Mouse (Mus musculus) midbrain, embryonic 10.5 days (tissue): ENCODE measurements around the gene Tubgcp6. TPM values are rescaled to one million over a fixed set of nuclear protein-coding genes. Genes with fewer than 3 reads are reported as not detected.

Experiments used
- DNase-seq: peaks from one replicate; pipeline ENCODE4 v3.0.0-alpha.2; 2017; ENCODE audit warnings: low spot score
- H3K27ac ChIP-seq: fragments of 300-500 bp; sonication (generic); replicated peaks from 2 replicates; pipeline ENCODE4 v1.5.1; 2016; ENCODE audit warnings: mild to moderate bottlenecking
- H3K27me3 ChIP-seq: fragments of 300-500 bp; sonication (generic); 2 replicates; pipeline ENCODE4 v1.6.1; 2016; ENCODE audit warnings: low read depth, mild to moderate bottlenecking; ENCODE audit not compliant: poor library complexity, severe bottlenecking
- H3K36me3 ChIP-seq: fragments of 300-500 bp; sonication (generic); 2 replicates; pipeline ENCODE4 v1.6.1; 2016; ENCODE audit warnings: mild to moderate bottlenecking, moderate library complexity
- H3K4me1 ChIP-seq: fragments of 300-500 bp; sonication (generic); 2 replicates; pipeline ENCODE4 v1.6.1; 2016
- H3K4me3 ChIP-seq: fragments of 300-500 bp; sonication (generic); 2 replicates; pipeline ENCODE4 v1.5.1; 2016; ENCODE audit warnings: mild to moderate bottlenecking, moderate library complexity
- H3K9me3 ChIP-seq: fragments of 300-500 bp; sonication (generic); replicated peaks from 2 replicates; pipeline ENCODE4 v1.6.1; 2016; ENCODE audit warnings: mild to moderate bottlenecking
- WGBS: fragments of 180-500 bp; shearing (Covaris S2); methylation state at CpG from one replicate; pipeline ENCODE4 v1.1.7; 2016; 5-methylcytosine and 5-hydroxymethylcytosine counted together
- polyA plus RNA-seq: library from polyadenylated mRNA; unstranded; fragments of >200 nt; fragmentation: Nextera tagmentation; extraction: Ambion mirVana; gene quantifications from 2 replicates; pipeline ENCODE4 v1.2.1, GENCODE M21; 2016

Gene Tubgcp6
- polyA plus RNA-seq: 24.7 and 25.6 TPM in 2 replicates

DNA sequence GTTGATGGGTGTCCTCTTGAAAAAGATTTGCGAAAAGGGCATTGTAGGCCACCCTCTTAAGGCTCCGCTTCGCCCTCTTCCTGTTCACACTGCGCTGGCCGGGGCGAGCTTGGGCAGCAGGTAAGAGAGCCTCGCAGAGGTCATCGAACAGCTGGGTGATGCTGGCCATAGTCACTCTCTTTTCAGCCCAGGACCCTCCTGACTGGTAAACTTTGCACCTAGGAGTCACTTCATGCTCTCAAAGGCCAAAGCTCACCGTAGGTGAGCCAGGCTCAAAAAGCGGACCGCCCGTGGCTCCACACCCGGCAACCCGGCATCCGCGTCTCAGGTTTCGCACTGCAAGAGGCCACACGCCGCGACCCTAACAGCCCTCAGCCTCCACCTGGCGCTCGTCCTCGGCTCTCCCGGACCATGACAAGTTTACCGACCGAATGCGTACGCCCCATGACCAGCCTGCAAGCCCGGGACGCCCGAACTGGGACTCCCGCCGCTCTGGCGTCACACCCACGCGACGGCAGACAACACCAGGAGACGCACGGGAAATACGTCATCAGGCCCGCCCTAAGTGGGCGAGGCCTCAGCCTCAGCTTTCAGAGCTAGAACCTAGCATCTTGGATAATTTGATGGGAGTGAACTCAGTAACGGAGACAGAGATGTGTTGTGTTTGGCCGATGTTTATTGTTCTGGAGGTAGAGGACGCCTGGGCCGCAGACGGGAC, at the start of gene Tubgcp6:
TSS of gene Tubgcp6 (minus strand) at position 464 of the 718 bp plus-strand sequence.
- H3K4me1 ChIP-seq: peaks cover 54% of the 10 kb centered on the region
- DNase-seq: peak; percentile 93
- H3K36me3 ChIP-seq: peaks cover 48% of the 10 kb centered on the region
- peak within 1 kb of the TSS; percentile 87 for H3K27ac ChIP-seq
- under 1% methylated on average over 47 of the region's 47 CpGs for WGBS
- H3K27me3 ChIP-seq: no peaks in the 10 kb centered on the region
- H3K4me3 ChIP-seq: peak within 1 kb of the TSS; percentile 94
- no peaks in the 10 kb centered on the region for H3K9me3 ChIP-seq

DNA sequence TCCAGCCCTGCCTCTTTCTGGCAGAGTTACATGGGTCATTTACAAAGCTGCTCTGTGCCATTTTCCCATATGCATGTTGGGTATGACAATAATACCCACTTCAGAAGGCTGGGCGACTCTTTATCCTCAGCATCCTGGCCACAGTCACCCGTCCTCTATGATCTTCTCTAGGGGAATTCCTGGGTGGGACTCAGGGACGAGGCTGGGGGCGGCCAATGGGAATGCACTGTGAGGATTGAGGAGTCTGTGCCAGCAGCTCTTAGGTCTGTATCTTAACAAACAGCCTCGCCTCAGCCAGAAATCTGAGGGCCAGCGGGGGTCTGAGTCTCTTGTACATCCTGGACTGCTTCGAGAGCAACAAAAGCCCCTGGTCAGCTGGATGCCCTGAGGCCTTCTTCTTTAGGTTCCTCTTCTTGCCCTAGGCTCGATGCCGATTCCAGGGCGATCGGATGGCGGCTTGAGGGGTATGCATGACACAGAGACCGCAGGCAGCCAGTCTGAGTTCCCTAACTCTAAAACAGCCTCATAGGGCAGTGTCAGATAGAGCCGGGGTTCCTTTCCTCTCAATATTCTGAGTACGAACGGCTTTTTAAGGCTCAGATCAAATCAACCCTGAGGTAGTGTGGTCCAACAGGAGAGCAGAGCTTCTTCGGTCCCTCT, 49.5 kb upstream of the Tubgcp6 start:
- peak overlapping the region; percentile 86 for H3K27ac ChIP-seq

DNA sequence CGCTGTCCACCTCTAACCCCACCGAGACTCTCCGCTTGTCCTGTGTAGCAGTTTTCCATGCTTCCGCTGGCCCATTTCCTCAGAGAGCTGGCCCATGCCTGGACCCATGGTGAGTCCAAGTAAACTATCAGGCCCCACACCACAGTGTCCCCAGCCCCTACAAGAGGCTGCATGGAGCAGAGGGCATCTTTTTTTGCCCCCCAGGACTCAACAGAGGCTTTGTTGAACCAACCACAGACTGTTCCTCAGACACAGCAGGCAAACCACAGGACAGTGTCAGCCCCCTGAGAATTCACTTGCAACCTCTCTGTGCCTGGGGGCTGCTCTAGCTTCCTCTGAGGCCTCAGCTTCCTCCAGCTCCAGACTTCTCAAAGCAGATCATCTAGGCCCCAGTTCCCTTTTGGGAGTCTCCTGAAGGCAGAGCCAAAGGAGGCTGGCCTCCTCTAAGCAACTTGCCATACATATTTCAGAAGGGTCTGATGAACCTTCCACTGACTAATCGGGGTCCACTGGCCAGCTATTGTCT, 48.7 kb upstream of the Tubgcp6 start:
- Histone ChIP-seq H3K4me3 (no peak overlapping the region), H3K9me3 (no peaks in the 10 kb centered on the region), H3K27ac (peak overlapping the region; percentile 42; the same call in 1 of the 2 replicates), H3K27me3 (peaks cover 6% of the 10 kb centered on the region; the same call in 1 of the 2 replicates), H3K4me1 (peaks cover 76% of the 10 kb centered on the region), H3K36me3 (peaks cover 53% of the 10 kb centered on the region)
- 86% methylated on average over 5 of the region's 5 CpGs for WGBS
- no peak for DNase-seq

More for the DNA sequence above, 49.5 kb upstream of the Tubgcp6 start:
- DNase-seq: no peak
- no peaks in the 10 kb centered on the region for H3K9me3 ChIP-seq
- peak overlapping the region; percentile 75 for H3K4me3 ChIP-seq
- WGBS: 40% methylated on average over 17 of the region's 17 CpGs
- peaks cover 6% of the 10 kb centered on the region; the same call in 1 of the 2 replicates for H3K27me3 ChIP-seq
- peaks cover 45% of the 10 kb centered on the region for H3K36me3 ChIP-seq
- peaks cover 84% of the 10 kb centered on the region for H3K4me1 ChIP-seq

DNA sequence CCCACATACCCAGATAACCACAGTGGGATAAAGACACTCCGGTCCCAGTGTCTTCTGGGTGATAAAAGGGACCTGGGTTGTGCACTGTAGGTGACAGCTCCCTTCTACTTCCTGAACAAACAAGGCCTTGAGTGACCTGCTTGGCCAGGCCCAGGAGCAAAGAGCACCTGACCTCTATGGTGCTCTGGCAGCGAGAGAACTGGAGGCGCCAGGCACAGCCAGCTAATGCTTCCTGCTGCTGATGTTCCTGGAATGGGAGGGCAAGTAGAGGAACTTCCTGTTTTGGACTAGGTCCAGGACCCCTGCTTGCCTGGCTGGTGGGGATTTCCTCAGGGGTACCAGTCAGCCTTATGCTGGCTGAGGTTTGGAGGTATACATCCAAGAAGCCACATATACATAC, 47.2 kb upstream of the Tubgcp6 start:
- Histone ChIP-seq H3K4me1 (peaks cover 61% of the 10 kb centered on the region), H3K36me3 (peaks cover 68% of the 10 kb centered on the region), H3K27me3 (peaks cover 6% of the 10 kb centered on the region; the same call in 1 of the 2 replicates), H3K27ac (peak overlapping the region; percentile 71), H3K9me3 (no peaks in the 10 kb centered on the region), H3K4me3 (no peak overlapping the region)
- no peak for DNase-seq
- 68% methylated on average over 3 of the region's 3 CpGs for WGBS

DNA sequence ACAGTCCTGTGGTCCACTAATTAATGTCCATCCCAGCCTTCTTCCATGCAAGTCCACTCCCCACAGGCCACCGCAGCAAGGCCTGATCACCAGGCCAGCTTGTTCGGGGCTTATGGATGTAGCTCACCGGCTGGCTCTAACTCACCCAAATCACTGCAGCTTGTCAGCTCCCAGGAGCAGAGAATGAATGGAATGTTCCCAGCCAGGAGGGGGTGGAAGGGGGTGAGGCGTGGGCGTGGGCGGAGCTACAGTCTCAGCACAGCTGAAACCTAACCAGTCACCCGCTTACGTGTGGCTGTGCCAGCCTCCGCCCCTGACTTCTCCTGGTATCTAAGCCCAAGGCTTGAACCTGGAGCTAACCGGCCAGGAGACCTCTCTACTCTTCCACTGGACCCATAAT, 46.5 kb upstream of the Tubgcp6 start:
- Histone ChIP-seq H3K4me3 (peak overlapping the region; percentile 30), H3K9me3 (no peaks in the 10 kb centered on the region), H3K27ac (peak overlapping the region; percentile 71), H3K4me1 (peaks cover 54% of the 10 kb centered on the region), H3K36me3 (peaks cover 75% of the 10 kb centered on the region), H3K27me3 (no peaks in the 10 kb centered on the region)
- 11% methylated on average over 10 of the region's 10 CpGs for WGBS
- peak; percentile 70 for DNase-seq

DNA sequence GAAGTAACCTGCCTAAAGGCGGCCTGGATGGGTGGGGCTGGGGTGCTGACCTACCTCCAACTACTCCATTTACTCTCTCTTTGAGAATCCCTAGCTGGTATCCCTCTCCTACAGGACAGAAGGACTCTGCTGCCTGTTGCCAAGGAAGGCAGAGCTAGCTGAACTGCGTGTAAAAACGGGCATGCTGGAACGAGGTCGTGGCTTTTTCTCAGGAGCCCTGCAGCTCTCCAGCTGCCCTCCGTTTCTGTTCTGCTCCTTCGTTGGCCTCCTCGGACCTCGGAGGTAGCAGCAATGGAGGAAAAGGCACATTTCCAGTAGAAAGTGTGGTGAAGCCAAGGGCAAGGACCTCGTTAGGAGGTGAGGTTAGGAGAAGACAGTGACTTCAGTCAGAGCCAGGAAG, 46.0 kb upstream of the Tubgcp6 start:
- DNase-seq: no peak
- H3K9me3 ChIP-seq: no peaks in the 10 kb centered on the region
- H3K27ac ChIP-seq: peak overlapping the region; percentile 71
- H3K4me3 ChIP-seq: peak overlapping the region; percentile 30
- H3K36me3 ChIP-seq: peaks cover 80% of the 10 kb centered on the region
- H3K4me1 ChIP-seq: peaks cover 49% of the 10 kb centered on the region
- no peaks in the 10 kb centered on the region for H3K27me3 ChIP-seq
- 62% methylated on average over 10 of the region's 10 CpGs for WGBS

DNA sequence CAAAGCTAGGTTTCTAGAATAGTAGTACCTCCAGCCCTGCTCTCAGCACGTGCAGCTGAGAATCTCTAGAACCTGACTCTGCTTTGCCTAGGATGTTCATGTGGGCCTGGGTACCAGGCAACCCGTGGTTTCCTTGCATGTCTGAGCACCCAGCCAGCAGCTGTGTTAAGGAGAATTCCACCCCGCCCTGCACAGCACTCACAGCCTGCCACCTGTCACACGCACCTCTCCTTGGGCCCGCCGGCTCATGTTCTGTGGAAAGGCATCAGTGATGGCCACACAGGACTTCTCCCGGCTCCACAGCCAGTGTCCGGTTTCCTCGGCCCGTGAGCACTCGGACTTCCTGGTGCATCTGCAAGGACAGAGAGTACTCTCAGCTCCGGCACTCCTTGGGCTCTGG, 42.6 kb upstream of the Tubgcp6 start:
- Histone ChIP-seq H3K27ac (no peak overlapping the region), H3K27me3 (no peaks in the 10 kb centered on the region), H3K9me3 (no peaks in the 10 kb centered on the region), H3K4me1 (peaks cover 19% of the 10 kb centered on the region), H3K4me3 (no peak overlapping the region), H3K36me3 (peaks cover 100% of the 10 kb centered on the region)
- WGBS: 95% methylated on average over 12 of the region's 12 CpGs
- no peak for DNase-seq

DNA sequence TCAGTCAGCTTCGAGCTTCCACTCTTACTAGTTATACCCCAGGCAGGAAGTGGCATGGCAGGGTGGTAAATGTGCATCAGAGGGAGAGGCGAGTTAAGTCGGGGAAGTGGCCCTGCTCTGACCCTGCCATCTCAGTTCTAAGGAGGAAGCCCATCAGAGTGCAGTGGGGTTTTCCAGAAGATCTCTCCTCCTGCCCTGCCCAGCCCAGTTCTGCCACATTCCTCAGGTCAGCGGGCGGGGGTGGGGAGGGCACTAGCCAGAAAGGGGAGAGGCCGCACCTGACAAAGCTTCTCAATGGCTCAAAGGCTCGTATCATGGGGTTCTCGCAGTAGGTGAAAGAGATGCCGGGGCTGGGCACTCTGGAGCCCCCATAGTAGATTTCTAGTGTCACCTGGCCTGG, 38.5 kb upstream of the Tubgcp6 start:
- Histone ChIP-seq H3K36me3 (peaks cover 100% of the 10 kb centered on the region), H3K27me3 (no peaks in the 10 kb centered on the region), H3K9me3 (no peaks in the 10 kb centered on the region), H3K4me3 (no peak overlapping the region), H3K4me1 (no peaks in the 10 kb centered on the region), H3K27ac (no peak overlapping the region)
- no peak for DNase-seq
- 92% methylated on average over 9 of the region's 9 CpGs for WGBS

DNA sequence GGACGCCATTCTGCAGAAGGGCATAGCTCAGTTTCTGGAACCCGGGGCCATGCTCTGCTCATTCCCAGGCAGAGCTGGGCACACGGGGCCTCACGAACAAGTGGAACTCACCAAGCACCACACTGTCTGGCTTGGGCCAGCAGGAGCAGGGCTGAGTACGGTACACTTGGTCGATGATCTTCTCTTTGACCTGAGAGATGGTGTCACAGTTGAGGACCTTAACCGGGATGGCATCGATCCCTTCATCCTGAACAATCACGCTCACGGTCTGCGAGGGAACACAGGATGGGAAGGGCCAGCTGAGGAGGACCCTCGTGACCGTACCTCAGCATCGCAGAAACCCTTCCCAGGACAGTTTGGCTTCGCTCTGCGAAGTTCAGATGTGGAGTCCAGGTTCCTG, 35.6 kb upstream of the Tubgcp6 start:
- WGBS: 96% methylated on average over 16 of the region's 16 CpGs
- Histone ChIP-seq H3K4me1 (no peaks in the 10 kb centered on the region), H3K27me3 (no peaks in the 10 kb centered on the region), H3K4me3 (no peak overlapping the region), H3K27ac (0 out of 2 replicates have a peak overlapping the region, but pooled peaks have one; percentile 46), H3K9me3 (no peaks in the 10 kb centered on the region), H3K36me3 (peaks cover 100% of the 10 kb centered on the region)
- DNase-seq: no peak

DNA sequence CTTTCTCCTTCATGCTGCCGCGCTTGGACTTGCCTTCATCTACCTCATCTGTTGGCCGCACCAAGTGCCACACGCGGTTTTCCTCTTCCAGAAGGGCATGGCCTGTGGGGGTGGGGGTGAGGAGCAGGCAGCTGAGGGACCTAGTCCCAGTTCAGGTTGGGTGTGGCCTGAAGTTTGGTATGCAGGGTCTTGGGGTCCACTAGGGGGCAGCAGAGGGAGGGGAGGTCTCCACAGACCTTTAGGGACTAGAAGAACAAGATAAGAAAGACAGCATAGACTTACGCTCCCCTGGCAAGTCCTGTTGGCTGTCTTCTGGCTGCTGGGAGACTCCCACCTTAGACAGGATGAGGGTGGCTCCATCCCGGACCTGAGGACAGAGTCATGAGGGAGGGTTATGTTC, 35.0 kb upstream of the Tubgcp6 start:
- Histone ChIP-seq H3K27me3 (no peaks in the 10 kb centered on the region), H3K4me1 (peaks cover under 1% of the 10 kb centered on the region), H3K9me3 (no peaks in the 10 kb centered on the region), H3K4me3 (no peak overlapping the region), H3K27ac (peak overlapping the region; percentile 46; the same call in 1 of the 2 replicates), H3K36me3 (peaks cover 98% of the 10 kb centered on the region)
- WGBS: 74% methylated on average over 7 of the region's 7 CpGs
- DNase-seq: peak; percentile 71

DNA sequence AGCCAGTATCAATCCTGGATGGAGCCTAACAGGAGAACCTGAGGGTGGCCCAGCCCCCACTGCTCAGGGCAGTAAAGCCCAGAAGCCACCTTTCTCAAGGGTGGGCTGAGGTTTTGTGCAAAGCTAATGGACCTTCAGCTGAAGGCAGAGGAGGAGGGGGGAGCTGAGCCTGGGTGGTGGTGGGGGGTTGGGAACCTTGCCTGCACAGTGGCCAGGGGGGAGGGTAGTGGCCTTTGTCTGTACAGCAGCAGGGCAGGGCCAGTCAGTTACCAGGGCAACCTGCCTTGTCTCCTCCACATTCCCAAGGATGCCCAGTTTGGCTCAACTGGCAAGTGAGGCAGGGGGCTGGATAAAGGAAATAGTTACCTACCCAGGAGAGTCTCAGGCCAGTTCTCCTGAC, 29.4 kb upstream of the Tubgcp6 start:
- Histone ChIP-seq H3K9me3 (no peaks in the 10 kb centered on the region), H3K36me3 (peaks cover 41% of the 10 kb centered on the region), H3K27me3 (peaks cover 14% of the 10 kb centered on the region), H3K4me1 (peaks cover 53% of the 10 kb centered on the region), H3K4me3 (peak overlapping the region; percentile 35), H3K27ac (peak overlapping the region; percentile 87)
- peak; percentile 84 for DNase-seq

DNA sequence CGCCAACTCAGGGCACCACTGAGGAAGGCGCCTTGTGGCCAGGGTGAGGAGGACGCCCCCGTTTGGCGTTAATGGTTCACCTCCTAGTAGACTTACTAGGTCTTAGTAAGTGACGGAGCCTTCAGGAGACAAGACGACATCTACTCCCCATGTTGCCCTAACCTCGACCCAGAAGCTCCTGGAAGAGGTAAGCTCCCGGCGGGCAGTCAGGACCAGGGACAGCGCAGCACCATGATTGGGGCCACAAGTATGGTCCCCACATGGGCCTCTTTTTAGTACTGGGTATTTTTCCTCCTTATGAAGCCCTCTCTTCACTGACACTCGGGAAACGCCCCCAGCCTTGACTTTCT, 27.1 kb upstream of the Tubgcp6 start:
- WGBS: 3% methylated on average over 13 of the region's 13 CpGs
- Histone ChIP-seq H3K27me3 (peaks cover 37% of the 10 kb centered on the region), H3K27ac (peak overlapping the region; percentile 96), H3K36me3 (peaks cover 31% of the 10 kb centered on the region), H3K4me3 (peak overlapping the region; percentile 78), H3K4me1 (peaks cover 69% of the 10 kb centered on the region), H3K9me3 (no peaks in the 10 kb centered on the region)
- DNase-seq: peak; percentile 56
